Mouse (Mus musculus): ENCODE measurements around the gene Psmb8. TPM values are rescaled to one million over a fixed set of nuclear protein-coding genes. Genes with fewer than 3 reads are reported as not detected.

Psmb8 gene
- total and polyA plus RNA-seq, 3 experiments, result 12.3 to 33.5 (median 18.9) TPM

GRCm38 (mm10) chr17:34200772-34201505, 3.4 kb downstream of the Psmb8 start:
- no peaks in the 10 kb centered on the region for H3K36me3 ChIP-seq (ENCODE audit: control insufficient read depth, insufficient read depth, low read length)
- no peak overlapping the region for H3K27ac ChIP-seq
- H3K27me3 ChIP-seq (ENCODE audit: control insufficient read depth, insufficient read depth, low read length), result no peaks in the 10 kb centered on the region
- peaks cover 5% of the 10 kb centered on the region for H3K4me1 ChIP-seq (ENCODE audit: control insufficient read depth, insufficient read depth, low read length)
- intact Hi-C loops (cut with DNase I), result no loop called here
- H3K79me2 ChIP-seq (replicated peaks; ENCODE audit: control insufficient read depth, insufficient read depth, low read length), result no peaks in the 10 kb centered on the region
- TF ChIP-seq EP300 (IDR thresholded peaks at IDR 0.05; ENCODE audit: insufficient read depth, low read depth, low read length) (no peak), POLR2A (IDR thresholded peaks at IDR 0.05; ENCODE audit: insufficient read depth, low read depth, low read length) (no peak), CTCF (IDR thresholded peaks at IDR 0.05) (no peak)
- DNase-seq, result no peak
- H3K9ac ChIP-seq (ENCODE audit: low read depth, low read length), result no peak overlapping the region
- WGBS, result 92% methylated on average over 16 of the region's 16 CpGs
- H3K4me3 ChIP-seq, result no peak overlapping the region

DNA sequence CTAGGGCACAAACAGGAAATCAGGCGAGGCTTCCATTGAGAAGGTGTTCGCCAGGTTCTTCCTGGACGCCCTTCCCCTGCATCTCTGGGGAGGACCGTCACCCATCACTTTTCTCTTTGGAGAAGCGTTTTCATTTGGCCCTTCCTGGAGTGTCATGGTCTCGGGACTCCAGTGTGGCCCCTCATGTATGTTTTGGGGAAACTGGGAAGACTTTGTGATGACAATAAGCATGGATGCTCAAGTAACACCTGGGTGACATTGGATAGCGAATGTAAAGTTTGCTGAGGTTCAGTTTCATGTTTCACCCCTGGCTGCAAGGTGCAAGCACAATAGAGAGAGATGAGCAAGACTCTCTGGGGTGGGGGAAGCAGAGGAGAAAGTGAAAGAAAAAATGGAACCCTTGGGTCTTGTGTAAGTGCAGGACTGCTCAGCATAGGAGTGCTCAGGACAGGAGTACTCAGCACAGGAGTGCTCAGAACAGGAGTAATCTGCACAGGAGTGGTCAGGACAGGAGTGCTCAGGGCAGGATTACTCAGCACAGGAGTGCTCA, 4.1 kb downstream of the Psmb8 start:
- H3K79me2 ChIP-seq (replicated peaks; ENCODE audit: control insufficient read depth, insufficient read depth, low read length), result no peaks in the 10 kb centered on the region
- no peaks in the 10 kb centered on the region for H3K27me3 ChIP-seq (ENCODE audit: control insufficient read depth, insufficient read depth, low read length)
- intact Hi-C loops (cut with DNase I), result no loop called here

GRCm38 (mm10) chr17:34202760-34203442, 5.4 kb downstream of the Psmb8 start:
- H3K4me3 ChIP-seq, result no peak overlapping the region
- DNase-seq, result no peak
- H3K9ac ChIP-seq (ENCODE audit: low read depth, low read length), result no peak overlapping the region
- 95% methylated on average over 4 of the region's 4 CpGs for WGBS
- H3K4me1 ChIP-seq (ENCODE audit: control insufficient read depth, insufficient read depth, low read length), result peaks cover 5% of the 10 kb centered on the region
- TF ChIP-seq EP300 (IDR thresholded peaks at IDR 0.05; ENCODE audit: insufficient read depth, low read depth, low read length), result no peak
- TF ChIP-seq POLR2A (IDR thresholded peaks at IDR 0.05; ENCODE audit: insufficient read depth, low read depth, low read length), result no peak
- no peak for TF ChIP-seq CTCF (IDR thresholded peaks at IDR 0.05)
- H3K36me3 ChIP-seq (ENCODE audit: control insufficient read depth, insufficient read depth, low read length), result peaks cover 5% of the 10 kb centered on the region; the same call in 1 of the 2 replicates
- H3K27me3 ChIP-seq (ENCODE audit: control insufficient read depth, insufficient read depth, low read length), result no peaks in the 10 kb centered on the region
- intact Hi-C loops (cut with DNase I), result no loop called here
- H3K79me2 ChIP-seq (replicated peaks; ENCODE audit: control insufficient read depth, insufficient read depth, low read length), result no peaks in the 10 kb centered on the region
- H3K27ac ChIP-seq, result no peak overlapping the region

More for the DNA sequence above, 4.1 kb downstream of the Psmb8 start:
- no peak for TF ChIP-seq CTCF (IDR thresholded peaks at IDR 0.05)
- TF ChIP-seq EP300 (IDR thresholded peaks at IDR 0.05; ENCODE audit: insufficient read depth, low read depth, low read length), result no peak
- TF ChIP-seq POLR2A (IDR thresholded peaks at IDR 0.05; ENCODE audit: insufficient read depth, low read depth, low read length), result no peak
- H3K36me3 ChIP-seq (ENCODE audit: control insufficient read depth, insufficient read depth, low read length), result peaks cover 5% of the 10 kb centered on the region; the same call in 1 of the 2 replicates
- no peak overlapping the region for H3K27ac ChIP-seq
- peaks cover 5% of the 10 kb centered on the region for H3K4me1 ChIP-seq (ENCODE audit: control insufficient read depth, insufficient read depth, low read length)
- no peak for DNase-seq
- H3K9ac ChIP-seq (ENCODE audit: low read depth, low read length), result no peak overlapping the region
- WGBS, result 71% methylated on average over 7 of the region's 7 CpGs
- H3K4me3 ChIP-seq, result no peak overlapping the region

DNA sequence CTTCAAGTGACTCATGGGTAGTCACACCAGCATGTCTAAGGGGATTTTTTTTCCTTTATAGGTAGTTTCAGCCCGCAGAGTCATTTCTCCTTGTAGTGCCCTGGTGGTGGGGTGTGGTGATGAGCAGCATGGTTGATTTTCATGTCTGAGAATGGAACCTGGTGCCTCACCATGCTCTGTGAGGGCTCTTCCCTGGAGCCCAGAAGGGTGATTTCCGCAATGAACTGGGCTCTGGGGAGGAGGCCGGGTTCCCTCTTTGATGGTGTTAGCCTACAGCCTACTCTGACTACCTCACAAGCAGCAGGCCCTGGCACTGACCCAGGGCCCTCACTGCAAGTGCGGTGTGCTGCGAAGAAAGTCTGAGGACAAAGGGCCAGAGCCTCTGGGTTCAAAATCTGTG, 5.9 kb downstream of the Psmb8 start, which contains the start of gene Tap2:
Gene Tap2, plus strand, starts transcription at position 84 of the 400 bp plus-strand sequence.
- Histone ChIP-seq H3K4me1 (ENCODE audit: control insufficient read depth, insufficient read depth, low read length) (peaks cover 5% of the 10 kb centered on the region), H3K4me3 (peak within 1 kb of the TSS; percentile 65), H3K79me2 (replicated peaks; ENCODE audit: control insufficient read depth, insufficient read depth, low read length) (no peaks in the 10 kb centered on the region), H3K36me3 (ENCODE audit: control insufficient read depth, insufficient read depth, low read length) (peaks cover 5% of the 10 kb centered on the region; the same call in 1 of the 2 replicates), H3K27ac (peak within 1 kb of the TSS; percentile 98), H3K27me3 (ENCODE audit: control insufficient read depth, insufficient read depth, low read length) (no peaks in the 10 kb centered on the region), H3K9ac (ENCODE audit: low read depth, low read length) (peak within 1 kb of the TSS; percentile 74)
- WGBS, result 67% methylated on average over 5 of the region's 5 CpGs
- DNase-seq, result no peak
- intact Hi-C loops (cut with DNase I), result no loop called here
- TF ChIP-seq POLR2A (IDR thresholded peaks at IDR 0.05; ENCODE audit: insufficient read depth, low read depth, low read length), result no peak
- no peak for TF ChIP-seq EP300 (IDR thresholded peaks at IDR 0.05; ENCODE audit: insufficient read depth, low read depth, low read length)
- TF ChIP-seq CTCF (IDR thresholded peaks at IDR 0.05), result no peak

DNA sequence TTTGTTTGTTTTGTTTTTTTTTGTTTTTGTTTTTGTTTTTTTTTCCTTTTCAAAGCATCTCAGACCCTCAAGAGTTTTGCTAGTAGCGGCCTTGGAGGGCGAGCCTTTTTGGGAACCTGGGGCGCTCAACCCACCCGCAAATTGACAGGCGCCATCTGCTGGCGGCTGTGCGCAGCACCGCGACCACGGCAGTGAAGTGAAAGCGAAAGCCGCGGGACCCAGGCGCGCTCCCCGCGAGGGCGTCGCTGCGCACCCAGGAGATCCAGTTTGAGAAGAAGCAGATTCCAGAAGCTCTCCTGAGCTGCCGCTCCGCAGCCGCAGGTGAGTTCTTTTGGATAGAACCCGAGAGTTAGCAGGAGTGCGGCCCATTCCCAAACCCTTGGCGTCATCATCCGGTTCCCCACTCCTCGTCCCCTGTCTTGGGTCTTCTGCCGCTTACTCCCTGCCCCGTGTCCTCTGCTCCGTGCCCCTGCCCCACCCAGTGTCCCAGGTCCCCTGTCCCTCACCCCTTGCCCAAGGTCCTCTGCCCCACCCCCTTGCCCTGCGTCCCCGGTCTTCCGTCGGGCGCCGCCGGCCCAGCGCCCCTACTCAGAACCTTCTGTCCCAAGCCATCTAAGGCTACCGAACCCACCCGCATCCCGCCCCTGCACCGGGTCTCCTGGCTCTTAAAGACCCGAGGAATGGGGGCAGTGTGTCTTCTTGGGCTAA, 6.9 kb downstream of the Psmb8 start:
- WGBS, result under 1% methylated on average over 44 of the region's 44 CpGs
- no peak for TF ChIP-seq EP300 (IDR thresholded peaks at IDR 0.05; ENCODE audit: insufficient read depth, low read depth, low read length)
- TF ChIP-seq POLR2A (IDR thresholded peaks at IDR 0.05; ENCODE audit: insufficient read depth, low read depth, low read length), result peak; percentile 68
- peak; percentile 99 for TF ChIP-seq CTCF (IDR thresholded peaks at IDR 0.05)
- H3K4me3 ChIP-seq, result peak overlapping the region; percentile 65
- H3K27ac ChIP-seq, result peak overlapping the region; percentile 98
- peaks cover 2% of the 10 kb centered on the region for H3K4me1 ChIP-seq (ENCODE audit: control insufficient read depth, insufficient read depth, low read length)
- DNase-seq, result peak; percentile 93 to 96
- peak overlapping the region; percentile 74 for H3K9ac ChIP-seq (ENCODE audit: low read depth, low read length)
- H3K79me2 ChIP-seq (replicated peaks; ENCODE audit: control insufficient read depth, insufficient read depth, low read length), result no peaks in the 10 kb centered on the region
- peaks cover 5% of the 10 kb centered on the region; the same call in 1 of the 2 replicates for H3K36me3 ChIP-seq (ENCODE audit: control insufficient read depth, insufficient read depth, low read length)
- no peaks in the 10 kb centered on the region for H3K27me3 ChIP-seq (ENCODE audit: control insufficient read depth, insufficient read depth, low read length)
- intact Hi-C loops (cut with DNase I), result loop anchor here (1.0 kb wide), 2 partner anchors 17 to 34 kb away; partner anchors contain the start of genes Psmb9 and Tap1

Measured in heart, adult 2 months (tissue).